Comparison of ENCODE assay signal across 32 mouse cellular contexts in genomic region chr1:169408120-169408519, GRCm38 (mm10).
"Had no signal": no experiment of that assay in that cellular context is flagged by ENCODE, and none has a peak within 500 bp of the region (broad histone marks: within the 10 kb centered on the region; RNA-seq: fewer than 3 reads in every experiment).

No protein-coding gene starts in this region.

- H3K4me3 ChIP-seq: heart, embryonic 15.5 days; hindbrain, embryonic 10.5 days; hindbrain, embryonic 12.5 days; hindbrain, embryonic 13.5 days; hindbrain, embryonic 15.5 days; intestine, embryonic 15.5 days; kidney, embryonic 15.5 days; layer of hippocampus, adult 2 months; left cerebral cortex, adult 2 months had no signal

- H3K27me3 ChIP-seq: heart, embryonic 15.5 days; hindbrain, embryonic 12.5 days; hindbrain, embryonic 13.5 days; hindbrain, embryonic 15.5 days; intestine, embryonic 15.5 days; kidney, embryonic 15.5 days had no signal

- ATAC-seq: hindbrain, embryonic 16.5 days; hindbrain, postnatal 0 days; inflammation-experienced regulatory T-cells, adult 6 months; intestine, embryonic 15.5 days; intestine, embryonic 16.5 days; intestine, postnatal 0 days had no signal

- H3K4me2 ChIP-seq: heart, embryonic 15.5 days; hindbrain, embryonic 12.5 days; hindbrain, embryonic 13.5 days; hindbrain, embryonic 14.5 days; hindbrain, embryonic 15.5 days; intestine, embryonic 15.5 days; kidney, embryonic 15.5 days had no signal

- H3K9me3 ChIP-seq: heart, embryonic 15.5 days; hindbrain, embryonic 10.5 days; hindbrain, embryonic 12.5 days; hindbrain, embryonic 13.5 days; hindbrain, embryonic 15.5 days; intestine, embryonic 15.5 days; kidney, embryonic 15.5 days had no signal

- H3K27ac ChIP-seq: heart, embryonic 15.5 days; hindbrain, embryonic 10.5 days; hindbrain, embryonic 12.5 days; hindbrain, embryonic 13.5 days; hindbrain, embryonic 14.5 days; hindbrain, embryonic 15.5 days; hindbrain, postnatal 0 days; intestine, embryonic 15.5 days; kidney, embryonic 15.5 days; kidney, postnatal 0 days; layer of hippocampus, adult 2 months; left cerebral cortex, adult 2 months had no signal

- H3K9ac ChIP-seq: heart, embryonic 15.5 days; hindbrain, embryonic 12.5 days; hindbrain, embryonic 13.5 days; hindbrain, embryonic 14.5 days; hindbrain, embryonic 15.5 days; intestine, embryonic 15.5 days; kidney, embryonic 15.5 days had no signal

- DNase-seq: heart, postnatal 10 days; heart, postnatal 14 days; heart, postnatal 36 days; heart, postnatal 4 days; kidney, adult 11 months; kidney, adult 18-20 months; kidney, adult 2 months; kidney, adult 8-10 months; kidney, adult 9 months; kidney, postnatal 10 days; kidney, postnatal 14 days; kidney, postnatal 25 days; kidney, postnatal 36 days; kidney, postnatal 4 days; layer of hippocampus, adult 9-11 months; layer of hippocampus, postnatal 36 days had no signal

- H3K4me1 ChIP-seq: heart, embryonic 15.5 days; hindbrain, embryonic 10.5 days; hindbrain, embryonic 12.5 days; hindbrain, embryonic 13.5 days; hindbrain, embryonic 15.5 days; intestine, embryonic 15.5 days; kidney, embryonic 15.5 days had no signal

- H3K36me3 ChIP-seq: heart, embryonic 15.5 days; hindbrain, embryonic 10.5 days; hindbrain, embryonic 12.5 days; hindbrain, embryonic 13.5 days; hindbrain, embryonic 15.5 days; intestine, embryonic 15.5 days; kidney, embryonic 15.5 days had no signal
